Mouse (Mus musculus) embryonic fibroblast, embryonic 13.5 days (primary cell): ENCODE results near the gene Cpne5.

Source experiments
- CTCF ChIP-seq: IDR thresholded peaks from 2 replicates; pipeline ENCODE4 v1.5.1; 2011; ENCODE audit warnings: mild to moderate bottlenecking, control low read depth, low read length, moderate library complexity, borderline replicate concordance; ENCODE audit not compliant: insufficient read depth
- POLR2A ChIP-seq: IDR thresholded peaks from 2 replicates; pipeline ENCODE4 v1.6.1; 2011; ENCODE audit warnings: low read depth, mild to moderate bottlenecking, control low read depth, low read length, moderate library complexity

DNA sequence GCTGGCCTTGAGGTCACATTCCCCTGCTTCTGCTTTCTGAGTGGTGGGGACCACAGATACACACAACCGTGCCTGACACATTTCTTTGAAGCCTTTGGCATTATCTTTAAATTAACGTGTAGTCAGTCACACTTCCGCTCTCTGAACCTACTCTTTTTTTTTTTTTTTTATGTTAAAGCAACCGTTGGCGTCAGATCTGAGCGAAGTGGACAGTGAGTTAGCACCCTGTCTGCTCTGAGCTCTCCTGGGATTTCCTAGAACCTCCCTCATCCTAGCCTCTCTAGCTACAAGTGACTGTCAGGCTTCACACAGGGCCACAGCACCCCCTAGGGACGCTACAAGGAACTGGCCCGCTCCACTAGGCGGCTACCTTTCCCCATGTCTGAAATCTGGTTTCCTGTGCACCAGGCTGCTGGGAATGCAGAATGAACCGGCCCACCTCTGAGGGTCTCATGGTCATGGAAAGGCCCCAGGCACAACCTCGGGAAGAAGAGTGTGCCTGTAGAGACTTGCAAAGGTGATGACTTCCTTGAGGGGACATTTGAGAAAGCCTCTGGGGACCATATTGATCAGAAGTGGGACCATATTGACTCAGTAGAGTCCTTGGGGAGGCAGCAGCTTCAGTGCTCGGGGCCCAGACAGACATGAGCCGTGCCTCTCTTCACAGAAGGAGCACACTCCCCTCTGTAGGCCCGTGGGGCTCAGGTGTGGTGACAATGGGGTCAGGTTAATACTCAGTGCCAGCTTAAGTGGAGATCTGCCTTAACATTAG lies 66.8 kb downstream of the Cpne5 start:
- TF ChIP-seq POLR2A (no peak), CTCF (peak; percentile 92)
